Mouse (Mus musculus): ENCODE measurements at regions not wholly inside any gene's neighbourhood (a gene's known extent, or its start where the extent isn't known, plus 50 kb on each side); places are given as distances from the start of the nearest gene placed in this dataset.

GRCm38 (mm10) chr8:78154873-78155272 is 58.2 kb upstream of the Ttc29 start:
- no peak for DNase-seq (ENCODE audit: low spot score)

DNA sequence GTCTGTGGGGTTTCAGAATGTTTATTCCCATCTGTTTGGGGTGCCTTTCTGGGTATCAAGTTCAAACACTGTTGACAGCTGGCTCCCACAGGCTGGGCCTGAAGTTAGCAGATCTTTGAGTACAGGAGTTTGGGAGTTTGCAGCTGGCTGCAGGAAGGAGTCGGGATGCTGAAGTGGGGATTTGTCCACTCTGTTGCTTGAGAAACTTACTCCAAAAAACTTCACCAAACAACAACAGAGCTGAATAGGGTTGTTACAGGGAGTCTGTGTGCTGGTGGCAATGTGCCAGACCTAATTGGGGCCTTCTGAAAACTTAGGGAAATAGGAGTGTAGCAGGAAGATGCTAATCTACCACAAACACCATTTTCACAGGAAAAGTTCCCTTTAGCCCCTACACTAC is 51.1 kb upstream of the Ttc29 start:
- no peak for DNase-seq (ENCODE audit: low spot score)

DNA sequence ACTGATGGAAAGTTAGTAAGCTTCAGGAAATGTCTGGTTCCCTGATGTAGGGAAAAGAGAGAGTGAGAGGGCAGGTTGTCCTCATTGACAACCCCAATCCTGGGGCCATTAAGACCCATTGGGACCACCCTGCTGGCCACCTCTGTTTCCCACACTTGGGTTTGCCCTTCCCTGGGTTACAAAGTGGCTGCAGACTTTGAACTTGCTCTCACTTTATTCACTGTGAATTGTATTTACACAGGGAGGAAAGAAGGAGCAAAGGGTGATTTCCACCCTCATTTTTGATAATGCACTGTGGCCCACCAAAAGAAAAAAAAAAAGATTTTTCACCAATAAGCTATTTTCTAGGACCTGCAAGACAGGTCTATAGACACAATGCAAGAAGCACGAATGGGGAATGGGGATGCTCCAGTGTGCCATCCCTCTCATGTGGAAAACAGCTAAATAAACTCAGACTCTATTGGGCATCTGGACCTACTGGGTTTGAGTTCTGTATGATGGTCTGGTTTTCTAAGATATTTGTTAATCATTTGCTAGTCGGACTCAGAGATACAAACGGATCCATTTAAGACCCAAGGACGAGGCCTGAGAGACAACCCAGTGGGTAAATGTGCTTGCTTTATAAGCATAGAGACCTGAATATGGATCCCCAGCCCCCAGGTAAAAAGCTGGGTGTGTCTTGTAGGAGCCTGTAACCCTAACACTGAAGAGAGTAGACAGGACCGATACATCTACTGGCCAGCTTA is 50.2 kb upstream of the Ttc29 start:
- DNase-seq (ENCODE audit: low spot score) = no peak

Data from lung, postnatal 25 days (tissue).